Mouse (Mus musculus): ENCODE data around the gene Tcp11l2. TPM values are rescaled to one million over a fixed set of nuclear protein-coding genes. Genes with fewer than 3 reads are reported as not detected.

Gene Tcp11l2
- polyA plus RNA-seq, 1 experiment from 2014 or later, result 21.6 TPM

- WGBS, result 72% methylated on average over 8 of the region's 8 CpGs
- no peak overlapping the region for H3K4me3 ChIP-seq
- ATAC-seq (ENCODE audit: low FRiP score, low read depth), result no peak
Observed at GRCm38 (mm10) chr10:84645940-84646339, 69.5 kb downstream of the Tcp11l2 start.

GRCm38 (mm10) chr10:84646506-84647102, 70.2 kb downstream of the Tcp11l2 start:
- H3K4me2 ChIP-seq (replicated peaks), result no peak overlapping the region

More at GRCm38 (mm10) chr10:84645940-84646339, 69.5 kb downstream of the Tcp11l2 start:
- no peak overlapping the region for H3K27ac ChIP-seq
- H3K9me3 ChIP-seq, result no peaks in the 10 kb centered on the region
- no peak overlapping the region for H3K9ac ChIP-seq
- peaks cover 3% of the 10 kb centered on the region; the same call in 1 of the 2 replicates for H3K4me1 ChIP-seq
- H3K4me2 ChIP-seq (replicated peaks), result no peak overlapping the region
- no peaks in the 10 kb centered on the region for H3K27me3 ChIP-seq
- H3K36me3 ChIP-seq, result peaks cover 46% of the 10 kb centered on the region

DNA sequence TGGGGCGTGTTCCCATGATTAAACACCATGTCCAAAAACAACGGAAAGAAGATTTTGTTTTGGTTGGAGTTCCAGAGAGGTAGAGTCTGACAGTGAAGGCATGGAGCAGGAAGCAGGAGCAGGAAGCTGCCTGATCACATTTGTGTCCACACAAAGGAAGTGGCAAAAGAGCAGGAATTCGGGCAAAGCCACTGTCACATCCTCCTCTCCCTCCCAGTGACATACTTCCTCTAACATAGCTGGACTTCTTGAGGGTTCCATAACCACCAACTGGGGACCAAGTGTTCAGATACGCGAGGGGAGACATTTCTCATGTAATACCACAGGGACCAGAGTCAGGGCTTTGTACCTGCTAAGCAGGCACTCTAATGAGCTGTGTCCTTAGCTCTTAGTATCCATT, 70.8 kb downstream of the Tcp11l2 start:
- no peak overlapping the region for H3K27ac ChIP-seq
- H3K4me2 ChIP-seq (replicated peaks), result no peak overlapping the region
- H3K4me3 ChIP-seq, result no peak overlapping the region
- H3K4me1 ChIP-seq, result peaks cover 3% of the 10 kb centered on the region; the same call in 1 of the 2 replicates
- 89% methylated on average over 5 of the region's 5 CpGs for WGBS
- H3K9me3 ChIP-seq, result no peaks in the 10 kb centered on the region
- no peaks in the 10 kb centered on the region for H3K27me3 ChIP-seq
- no peak for ATAC-seq (ENCODE audit: low FRiP score, low read depth)
- peaks cover 49% of the 10 kb centered on the region for H3K36me3 ChIP-seq
- H3K9ac ChIP-seq, result no peak overlapping the region

More at GRCm38 (mm10) chr10:84646506-84647102, 70.2 kb downstream of the Tcp11l2 start:
- Histone ChIP-seq H3K27ac (no peak overlapping the region), H3K9ac (no peak overlapping the region), H3K27me3 (no peaks in the 10 kb centered on the region), H3K4me1 (peaks cover 3% of the 10 kb centered on the region; the same call in 1 of the 2 replicates), H3K4me3 (no peak overlapping the region), H3K36me3 (peaks cover 49% of the 10 kb centered on the region), H3K9me3 (no peaks in the 10 kb centered on the region)
- WGBS, result 92% methylated on average over 12 of the region's 12 CpGs
- ATAC-seq (ENCODE audit: low FRiP score, low read depth), result no peak

GRCm38 (mm10) chr10:84648911-84649310, 72.5 kb downstream of the Tcp11l2 start:
- no peak overlapping the region for H3K9ac ChIP-seq
- no peak overlapping the region for H3K4me2 ChIP-seq (replicated peaks)
- no peak overlapping the region for H3K4me3 ChIP-seq
- H3K9me3 ChIP-seq, result no peaks in the 10 kb centered on the region
- H3K36me3 ChIP-seq, result peaks cover 56% of the 10 kb centered on the region
- H3K27me3 ChIP-seq, result no peaks in the 10 kb centered on the region
- no peak for ATAC-seq (ENCODE audit: low FRiP score, low read depth)
- WGBS, result 77% methylated on average over 4 of the region's 4 CpGs
- no peak overlapping the region for H3K27ac ChIP-seq
- peaks cover 3% of the 10 kb centered on the region; the same call in 1 of the 2 replicates for H3K4me1 ChIP-seq

DNA sequence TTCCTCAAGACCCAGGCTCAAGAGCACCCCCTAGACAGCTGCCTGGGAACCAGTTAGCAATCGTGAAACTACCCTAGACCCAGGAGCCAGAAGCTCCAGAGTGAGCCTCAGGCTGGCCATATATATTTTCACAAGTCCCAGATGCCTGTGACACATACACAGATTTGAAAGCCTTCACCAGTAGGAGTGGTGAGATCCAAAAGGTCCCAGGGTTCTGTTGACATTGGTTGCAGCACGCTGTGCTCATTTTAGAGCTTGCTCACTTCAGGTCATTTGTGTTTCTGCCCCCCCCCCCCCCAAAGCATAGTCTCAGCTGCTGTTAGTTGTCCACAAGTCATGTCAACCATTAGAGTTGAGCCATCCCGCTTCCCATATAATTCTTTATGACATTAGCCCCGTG, 77.6 kb downstream of the Tcp11l2 start:
- H3K9me3 ChIP-seq, result no peaks in the 10 kb centered on the region
- ATAC-seq (ENCODE audit: low FRiP score, low read depth), result no peak
- H3K27ac ChIP-seq, result no peak overlapping the region
- no peaks in the 10 kb centered on the region for H3K4me1 ChIP-seq
- H3K4me3 ChIP-seq, result no peak overlapping the region
- 69% methylated on average over 4 of the region's 4 CpGs for WGBS
- peaks cover 28% of the 10 kb centered on the region for H3K36me3 ChIP-seq
- no peak overlapping the region for H3K9ac ChIP-seq
- no peaks in the 10 kb centered on the region for H3K27me3 ChIP-seq
- H3K4me2 ChIP-seq (replicated peaks), result no peak overlapping the region

DNA sequence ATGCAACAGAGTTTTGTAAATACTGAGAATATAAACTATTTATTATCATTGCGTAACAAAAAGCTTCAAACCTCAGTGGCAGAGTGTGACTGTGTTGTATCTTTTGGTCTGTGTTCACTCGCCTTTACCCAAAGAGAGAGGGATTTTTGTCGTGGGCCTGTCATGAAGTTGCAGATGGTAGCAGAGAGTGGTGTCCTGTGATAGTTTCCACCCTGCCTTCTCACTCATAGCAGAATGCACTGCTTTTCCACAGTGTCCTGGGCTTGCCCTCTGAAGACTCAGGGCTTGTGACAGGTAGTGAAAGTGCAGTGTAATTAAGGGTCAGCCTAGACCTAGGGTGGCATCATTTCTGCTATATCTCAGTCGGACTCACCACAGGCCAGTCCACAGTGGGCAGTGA, 78.3 kb downstream of the Tcp11l2 start:
- H3K4me2 ChIP-seq (replicated peaks), result no peak overlapping the region
- H3K4me3 ChIP-seq, result no peak overlapping the region
- H3K36me3 ChIP-seq, result peaks cover 22% of the 10 kb centered on the region
- no peak overlapping the region for H3K9ac ChIP-seq
- 83% methylated on average over 4 of the region's 4 CpGs for WGBS
- H3K4me1 ChIP-seq, result no peaks in the 10 kb centered on the region
- no peaks in the 10 kb centered on the region for H3K27me3 ChIP-seq
- no peak overlapping the region for H3K27ac ChIP-seq
- H3K9me3 ChIP-seq, result no peaks in the 10 kb centered on the region
- no peak for ATAC-seq (ENCODE audit: low FRiP score, low read depth)

- ATAC-seq (ENCODE audit: low FRiP score, low read depth), result no peak; the same call in 1 of the 2 replicates
- H3K9me3 ChIP-seq, result no peaks in the 10 kb centered on the region
- H3K27me3 ChIP-seq, result no peaks in the 10 kb centered on the region
- H3K4me3 ChIP-seq, result no peak overlapping the region
- 72% methylated on average over 4 of the region's 4 CpGs for WGBS
- H3K9ac ChIP-seq, result no peak overlapping the region
- peaks cover 25% of the 10 kb centered on the region for H3K36me3 ChIP-seq
- H3K27ac ChIP-seq, result no peak overlapping the region
- no peaks in the 10 kb centered on the region for H3K4me1 ChIP-seq
- H3K4me2 ChIP-seq (replicated peaks), result no peak overlapping the region
Observed at GRCm38 (mm10) chr10:84656618-84657017, 80.2 kb downstream of the Tcp11l2 start.

DNA sequence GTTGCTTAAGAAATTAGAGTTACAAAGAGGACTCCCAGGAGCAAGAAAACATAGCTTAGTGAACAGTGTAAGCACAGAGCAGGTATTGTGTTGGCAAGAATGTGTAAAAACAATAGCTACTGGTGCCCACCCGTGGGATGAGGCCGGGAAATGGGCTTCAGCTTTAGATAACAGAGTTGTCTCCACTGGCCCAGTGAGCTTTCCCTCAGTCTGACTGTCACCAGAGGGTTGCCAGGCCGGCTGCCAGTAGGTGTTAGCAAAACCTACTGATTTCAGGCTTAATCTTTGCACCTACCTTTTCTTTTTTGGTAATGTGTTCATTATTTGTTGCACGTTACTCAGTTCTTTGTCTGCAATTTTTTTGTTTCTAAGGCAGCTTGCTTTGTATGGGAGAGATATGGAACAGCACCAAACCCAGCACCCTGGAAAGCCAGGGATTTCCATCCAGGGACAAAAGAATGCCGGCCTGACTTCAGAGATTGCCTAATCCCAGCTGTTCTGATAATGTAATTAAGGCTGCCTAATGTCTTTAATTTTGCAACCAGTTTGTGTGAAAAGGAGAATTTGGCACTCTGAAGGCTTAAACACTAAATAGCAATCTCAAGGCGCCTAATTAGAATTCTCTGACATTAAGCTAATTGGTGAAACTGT, 81.1 kb downstream of the Tcp11l2 start:
- no peak overlapping the region for H3K9ac ChIP-seq
- H3K36me3 ChIP-seq, result peaks cover 30% of the 10 kb centered on the region
- no peak overlapping the region for H3K4me2 ChIP-seq (replicated peaks)
- no peak for ATAC-seq (ENCODE audit: low FRiP score, low read depth)
- H3K4me3 ChIP-seq, result no peak overlapping the region
- H3K4me1 ChIP-seq, result no peaks in the 10 kb centered on the region
- no peak overlapping the region for H3K27ac ChIP-seq
- 79% methylated on average over 6 of the region's 6 CpGs for WGBS
- H3K27me3 ChIP-seq, result no peaks in the 10 kb centered on the region
- no peaks in the 10 kb centered on the region for H3K9me3 ChIP-seq

DNA sequence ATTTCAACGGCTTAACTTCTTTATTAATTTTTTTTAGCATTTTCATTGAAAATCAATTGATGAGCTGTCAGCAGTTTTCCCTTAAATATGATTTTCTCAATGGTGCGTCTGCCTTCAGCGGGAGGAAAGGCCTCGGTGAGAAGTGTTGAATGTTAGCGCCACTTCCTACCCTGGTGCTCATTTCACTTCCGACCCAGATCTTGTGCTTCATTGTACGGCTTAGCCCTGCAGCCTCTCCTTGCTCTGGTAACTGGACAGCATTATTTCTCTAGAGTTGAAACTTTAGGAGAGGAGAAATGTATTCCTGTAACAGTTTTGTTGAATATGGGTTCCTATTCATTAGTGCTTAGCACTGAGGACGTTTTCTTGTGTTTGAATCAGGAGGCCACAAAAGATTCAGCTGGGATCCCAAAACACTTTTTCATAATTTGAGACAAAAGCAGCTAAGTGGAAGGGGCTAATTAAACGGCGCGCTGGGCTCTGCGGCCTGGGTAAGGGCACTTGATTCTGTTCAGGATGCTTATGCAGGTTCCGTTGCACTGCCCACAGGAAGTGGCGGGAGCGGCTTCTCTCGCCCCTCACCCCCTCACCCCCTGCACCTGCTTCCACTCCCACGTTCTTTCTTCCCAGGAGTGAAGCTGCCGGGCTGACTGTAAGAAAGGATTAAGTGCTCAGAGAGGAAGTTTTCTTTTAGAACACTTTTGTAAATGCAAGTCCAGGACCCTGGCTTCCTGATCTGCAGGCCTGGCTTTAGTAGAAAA, 81.8 kb downstream of the Tcp11l2 start:
- Histone ChIP-seq H3K4me1 (no peaks in the 10 kb centered on the region), H3K9me3 (no peaks in the 10 kb centered on the region), H3K4me3 (no peak overlapping the region), H3K36me3 (peaks cover 23% of the 10 kb centered on the region), H3K9ac (no peak overlapping the region), H3K27me3 (no peaks in the 10 kb centered on the region), H3K4me2 (replicated peaks) (no peak overlapping the region), H3K27ac (no peak overlapping the region)
- WGBS, result 62% methylated on average over 18 of the region's 18 CpGs
- no peak for ATAC-seq (ENCODE audit: low FRiP score, low read depth)

GRCm38 (mm10) chr10:84659281-84659680, 82.9 kb downstream of the Tcp11l2 start:
- no peaks in the 10 kb centered on the region for H3K9me3 ChIP-seq
- ATAC-seq (ENCODE audit: low FRiP score, low read depth), result no peak
- H3K9ac ChIP-seq, result no peak overlapping the region
- 90% methylated on average over 3 of the region's 3 CpGs for WGBS
- H3K27ac ChIP-seq, result no peak overlapping the region
- no peak overlapping the region for H3K4me2 ChIP-seq (replicated peaks)
- H3K27me3 ChIP-seq, result no peaks in the 10 kb centered on the region
- H3K36me3 ChIP-seq, result peaks cover 19% of the 10 kb centered on the region
- no peak overlapping the region for H3K4me3 ChIP-seq
- H3K4me1 ChIP-seq, result no peaks in the 10 kb centered on the region

GRCm38 (mm10) chr10:84662138-84662537, 85.7 kb downstream of the Tcp11l2 start:
- no peak overlapping the region for H3K4me3 ChIP-seq
- H3K27ac ChIP-seq, result no peak overlapping the region
- ATAC-seq (ENCODE audit: low FRiP score, low read depth), result no peak
- no peaks in the 10 kb centered on the region for H3K9me3 ChIP-seq
- H3K9ac ChIP-seq, result no peak overlapping the region
- H3K36me3 ChIP-seq, result peaks cover 16% of the 10 kb centered on the region
- WGBS, result 93% methylated on average over 6 of the region's 6 CpGs
- H3K27me3 ChIP-seq, result no peaks in the 10 kb centered on the region
- H3K4me1 ChIP-seq, result no peaks in the 10 kb centered on the region
- no peak overlapping the region for H3K4me2 ChIP-seq (replicated peaks)
